Mouse (Mus musculus) CD4-positive, CD25-positive, alpha-beta regulatory T cell, adult 9 weeks (primary cell): Measurements from ENCODE around the gene Pdgfra. TPM values are rescaled to one million over a fixed set of nuclear protein-coding genes. Genes with fewer than 3 reads are reported as not detected.

Experiments
- polyA plus RNA-seq: library from polyadenylated mRNA; unstranded; fragments of 100-300 nt; shearing (Covaris generic); gene quantifications from one replicate; pipeline ENCODE4 v1.2.1, GENCODE M21; 2017

Gene Pdgfra
- polyA plus RNA-seq, result not detected

DNA sequence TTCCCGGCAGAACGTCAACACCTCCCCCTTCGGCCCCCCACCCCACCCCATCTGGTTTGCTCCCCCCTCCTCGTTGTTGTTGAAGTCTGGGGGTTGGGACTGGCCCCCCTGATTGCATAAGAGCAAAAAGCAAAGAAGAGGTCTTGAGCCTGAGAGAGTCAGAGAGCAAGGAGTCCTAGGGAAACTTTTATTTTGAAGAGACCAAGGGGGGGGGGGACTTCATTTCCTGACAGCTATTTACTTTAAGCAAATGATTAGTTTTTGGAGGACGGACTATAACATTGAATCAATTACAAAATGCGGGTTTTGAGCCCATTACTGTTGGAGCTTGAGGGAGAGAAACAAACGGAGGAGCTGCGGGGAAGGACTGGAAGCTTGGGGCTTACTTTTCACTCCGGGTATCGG is at the start of gene Pdgfra:
Pdgfra (plus strand) TSS at position 272 of the 405 bp plus-strand sequence.

Other genes with a start within 250 kb of the Pdgfra start
- gene Chic2, start 107.5 kb upstream of the Pdgfra start, polyA plus RNA-seq, result 5.8 TPM
- gene Gsx2, start 76.7 kb upstream of the Pdgfra start, polyA plus RNA-seq, result not detected